Mouse (Mus musculus) T-helper 17 cell (primary cell): Measurements from ENCODE around the gene Card19.

ENCODE experiments used
- in situ Hi-C, 2 experiments: fragments of 300-600 bp; cut with MboI, MseI; formaldehyde crosslinking; loops; 1 replicate in 1 of 2; 2 replicates in 1 of 2; pipeline ENCODE4 v1.15.1; 2025; ENCODE audit warnings: high pct_unique_total_duplicates in 2 of 2

Card19 gene

GRCm38 (mm10) chr13:49194811-49195210 is 21.0 kb downstream of the Card19 start:
- in situ Hi-C loops: no loop called here

DNA sequence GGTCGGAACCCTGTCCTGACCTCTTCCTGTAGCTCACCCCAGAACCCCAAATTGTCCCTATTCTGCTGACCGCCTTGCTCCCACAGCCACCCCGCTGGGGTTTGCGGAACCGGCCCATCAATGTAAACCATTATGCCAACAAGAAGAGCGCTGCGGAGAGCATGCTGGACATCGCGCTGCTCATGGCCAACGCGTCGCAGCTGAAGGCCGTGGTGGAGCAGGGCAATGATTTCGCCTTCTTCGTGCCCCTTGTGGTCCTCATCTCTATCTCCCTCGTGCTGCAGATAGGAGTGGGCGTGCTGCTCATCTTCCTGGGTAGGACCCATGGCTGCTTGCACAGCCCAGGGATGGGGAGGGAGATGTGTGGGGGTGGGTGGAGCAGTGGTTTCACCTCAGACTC is 22.2 kb downstream of the Card19 start:
- in situ Hi-C loops: no loop called here

- in situ Hi-C loops: no loop called here
These were observed 23.5 kb downstream of the Card19 start for GRCm38 (mm10) chr13:49192156-49192855.

- in situ Hi-C loops: no loop called here
These were observed 24.2 kb downstream of the Card19 start for GRCm38 (mm10) chr13:49191673-49192035.

DNA sequence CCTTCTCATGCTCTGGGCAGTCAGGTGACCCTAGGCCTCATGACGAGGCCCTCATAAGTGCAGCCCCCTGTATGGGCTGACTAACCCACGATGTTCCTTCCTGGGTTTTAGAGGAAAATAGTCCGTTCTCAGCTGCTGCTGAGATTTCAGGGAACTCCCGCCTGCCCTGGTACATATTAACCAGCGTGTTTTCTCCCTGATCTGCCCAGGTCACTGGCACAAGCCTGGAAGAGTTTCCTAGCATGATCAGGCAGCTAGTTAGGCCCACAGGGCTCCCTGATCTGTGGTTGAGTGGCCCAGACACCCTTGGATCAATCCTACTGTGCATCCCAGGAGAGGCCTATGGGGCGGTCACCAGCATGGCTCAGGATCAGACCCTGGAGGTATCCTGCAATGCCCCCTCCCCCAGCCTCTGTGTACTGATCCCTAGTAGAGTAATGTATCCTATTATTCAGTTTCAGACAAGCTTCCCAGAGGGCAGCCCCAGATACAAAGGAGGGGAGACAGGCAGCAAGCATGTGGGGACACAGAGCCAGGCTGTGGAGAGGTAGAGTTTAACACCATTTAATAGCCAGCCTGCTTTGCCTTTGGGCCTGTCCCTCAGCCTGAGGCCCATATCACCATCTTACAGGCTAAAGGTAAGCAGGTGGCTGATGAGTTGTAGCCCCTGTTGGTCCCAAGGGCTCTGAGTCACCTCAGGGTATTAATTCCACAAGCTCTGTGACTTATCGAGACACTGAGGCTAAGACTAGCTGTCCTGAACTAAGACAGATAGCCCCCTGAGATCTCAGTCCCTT is 24.8 kb downstream of the Card19 start:
- in situ Hi-C loops: no loop called here

- in situ Hi-C loops: no loop called here
These were observed 25.6 kb downstream of the Card19 start for GRCm38 (mm10) chr13:49189970-49190870.

- in situ Hi-C loops: no loop called here
These were observed 26.9 kb downstream of the Card19 start for GRCm38 (mm10) chr13:49188966-49189360.

DNA sequence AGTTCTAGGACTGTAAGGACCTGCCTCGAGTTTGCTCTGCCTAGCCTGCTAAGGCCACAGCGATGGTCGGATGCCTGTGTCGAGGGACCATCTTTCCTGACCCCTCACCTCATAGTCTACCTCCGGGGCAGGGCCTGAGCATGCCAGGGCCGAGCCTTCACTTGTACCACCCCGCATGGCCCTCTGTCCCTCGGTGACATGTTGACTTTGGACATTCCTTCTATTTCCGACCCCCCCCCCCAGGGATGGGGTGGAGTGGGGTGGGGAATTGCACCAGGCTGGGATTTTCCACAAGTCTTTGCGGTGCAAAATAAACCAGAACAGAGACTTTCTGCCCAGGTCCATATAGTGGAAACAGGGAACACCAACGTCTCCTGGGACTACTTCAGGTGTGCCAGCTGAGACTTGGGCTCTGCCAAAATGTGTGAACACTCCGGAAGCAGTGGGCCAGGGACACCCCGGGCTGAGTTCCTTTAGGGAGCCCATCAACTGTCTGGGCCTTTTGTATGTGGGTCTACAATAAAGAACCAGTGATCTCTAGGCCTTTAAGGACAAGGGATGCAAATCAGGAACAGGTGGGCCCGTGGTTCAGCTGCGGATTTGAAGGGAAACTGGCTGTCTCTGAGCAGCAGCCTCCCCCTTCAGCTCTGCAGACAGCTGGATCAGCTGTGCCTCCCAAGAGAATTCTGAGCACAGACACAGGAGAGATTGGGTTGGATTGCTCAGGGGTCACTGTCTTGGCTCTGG is 27.4 kb downstream of the Card19 start:
- in situ Hi-C loops: no loop called here

DNA sequence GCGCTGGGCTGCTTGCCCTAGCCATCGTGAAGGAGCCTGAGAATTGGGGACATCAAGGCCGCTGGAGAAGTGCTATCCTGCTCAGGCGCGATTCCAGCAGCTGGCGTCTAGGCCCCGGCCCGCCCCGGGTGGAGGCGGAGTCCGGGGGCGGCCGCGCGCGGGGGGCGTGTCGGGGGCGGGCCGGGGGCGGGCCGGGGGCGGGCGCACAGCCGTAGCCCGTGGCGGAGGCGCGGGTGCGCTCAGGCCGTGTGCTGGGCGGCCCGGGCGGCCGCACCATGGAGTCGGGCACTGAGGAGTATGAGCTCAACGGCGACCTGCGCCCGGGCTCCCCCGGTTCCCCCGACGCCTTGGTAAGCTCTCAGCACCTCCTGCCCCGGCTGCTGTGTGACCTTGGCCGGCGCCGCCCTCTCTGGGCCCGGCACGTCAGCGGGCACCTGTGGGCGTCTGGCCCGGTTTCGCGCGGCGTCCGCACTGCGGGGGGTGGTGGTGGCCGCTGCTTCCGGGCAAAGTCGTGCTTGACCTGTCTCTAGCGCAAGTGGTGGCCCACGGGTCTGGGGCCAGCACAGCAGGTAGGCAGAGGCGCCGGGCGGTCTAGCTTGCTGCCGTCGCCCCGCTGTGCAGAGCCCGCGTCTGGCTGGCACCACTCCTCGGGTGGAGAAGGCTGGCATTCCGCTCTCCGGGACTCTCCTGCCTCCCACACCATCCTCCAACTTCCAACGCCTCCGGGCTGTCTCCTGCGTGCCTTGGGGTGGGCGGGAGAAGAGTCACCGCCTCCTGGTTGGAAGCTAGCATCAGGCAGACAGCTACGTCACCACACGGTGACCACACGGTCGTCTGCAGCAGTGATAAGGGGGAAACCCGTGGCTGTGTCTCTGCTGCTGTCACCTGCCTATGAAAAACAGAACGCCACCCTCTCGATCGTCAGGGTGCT is 28.3 kb downstream of the Card19 start, which contains the start of gene Ninj1:
Gene Ninj1, plus strand, starts transcription at position 198 of the 931 bp plus-strand sequence.
- in situ Hi-C loops: no loop called here

DNA sequence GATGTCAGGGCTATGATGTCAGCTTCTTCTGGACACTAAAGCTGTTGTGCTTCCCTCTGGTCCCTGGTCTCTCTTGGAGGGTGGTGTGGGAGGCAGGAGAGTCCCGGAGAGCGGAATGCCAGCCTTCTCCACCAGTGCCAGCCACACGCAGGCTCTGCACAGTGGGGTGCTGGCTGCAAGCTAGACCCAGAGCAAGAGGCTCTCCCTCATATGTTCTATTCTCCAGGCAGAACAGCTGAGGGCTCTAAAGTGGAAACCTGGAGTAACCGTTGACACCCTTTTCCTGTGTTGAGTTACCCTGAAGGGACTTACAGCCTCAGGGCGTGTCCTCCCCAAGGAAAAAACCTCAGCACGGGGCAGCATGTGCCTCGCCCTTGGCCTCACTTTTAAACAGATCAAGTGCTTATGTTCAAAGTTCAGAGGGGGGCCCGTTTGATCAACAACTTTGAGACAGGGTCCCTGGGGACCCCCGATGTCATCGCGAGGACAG is 29.0 kb downstream of the Card19 start:
- in situ Hi-C loops: no loop called here

GRCm38 (mm10) chr13:49183646-49184045 is 32.2 kb downstream of the Card19 start:
- in situ Hi-C loops: no loop called here

DNA sequence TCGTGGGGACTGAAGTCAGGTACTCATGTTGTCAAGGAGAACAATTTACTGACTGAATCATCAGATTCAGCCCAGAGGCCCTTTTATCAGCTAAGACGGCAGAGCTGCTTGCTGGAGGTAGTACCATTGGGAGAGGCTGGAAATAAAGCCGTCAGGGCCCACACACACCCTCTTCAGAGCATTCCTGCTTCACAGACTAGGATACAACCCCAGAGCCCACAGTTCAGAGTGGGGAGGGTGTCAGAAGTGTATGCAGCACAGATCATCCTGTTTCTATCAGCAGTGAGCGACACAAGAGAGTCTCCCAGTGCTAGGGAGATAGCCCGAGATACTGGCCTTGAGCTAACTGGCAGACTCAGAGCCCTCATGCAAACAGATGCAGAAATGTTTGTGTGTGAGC is 32.7 kb downstream of the Card19 start:
- in situ Hi-C loops: no loop called here

DNA sequence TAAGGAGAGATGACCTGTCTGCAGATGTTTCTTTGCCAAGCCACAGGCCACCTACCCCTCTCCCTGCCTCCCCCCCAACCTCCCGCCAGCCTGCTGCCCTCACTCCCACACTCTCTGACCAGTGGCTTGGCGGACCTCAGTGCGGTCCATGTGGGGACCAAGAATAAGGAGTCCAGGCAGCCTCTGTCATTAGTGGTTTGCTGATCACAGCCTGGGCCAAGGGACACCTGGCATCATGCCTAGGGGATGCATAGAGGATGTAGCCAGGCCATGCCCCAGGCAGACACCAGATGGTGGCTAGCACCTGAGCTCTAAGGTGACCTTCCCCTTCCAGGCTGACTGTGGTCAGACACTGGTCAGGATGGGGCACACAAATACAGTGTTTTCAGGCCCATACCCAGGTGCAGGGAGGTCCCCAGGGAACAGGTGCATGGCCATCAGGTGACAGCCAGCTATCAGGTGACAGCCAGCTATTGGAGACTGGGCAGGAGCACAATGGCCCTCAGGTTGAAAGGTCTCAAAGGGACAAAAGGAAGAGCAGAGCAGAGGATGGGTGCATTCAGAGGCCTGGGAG is 34.3 kb downstream of the Card19 start:
- in situ Hi-C loops: no loop called here

GRCm38 (mm10) chr13:49180691-49181090 is 35.1 kb downstream of the Card19 start:
- in situ Hi-C loops: no loop called here

DNA sequence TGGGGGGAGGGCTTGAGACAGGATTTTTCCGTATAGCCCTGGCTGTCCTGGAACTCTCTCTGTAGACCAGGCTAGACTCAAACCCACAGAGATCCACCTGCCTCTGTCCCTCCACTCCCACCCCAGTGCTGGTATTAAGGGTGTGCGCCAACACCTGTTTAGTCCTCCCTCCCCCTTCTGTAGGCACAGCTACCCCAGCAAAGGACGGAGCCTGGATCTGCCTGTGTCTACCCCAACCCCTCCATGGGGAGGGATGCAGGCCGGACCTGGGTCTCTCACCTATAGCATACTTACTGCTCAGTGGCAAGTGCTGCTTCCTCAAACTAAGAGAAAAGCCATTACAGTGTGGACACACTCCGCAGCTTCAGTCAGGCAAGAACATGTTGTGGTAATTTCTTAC is 35.6 kb downstream of the Card19 start:
- in situ Hi-C loops: no loop called here

DNA sequence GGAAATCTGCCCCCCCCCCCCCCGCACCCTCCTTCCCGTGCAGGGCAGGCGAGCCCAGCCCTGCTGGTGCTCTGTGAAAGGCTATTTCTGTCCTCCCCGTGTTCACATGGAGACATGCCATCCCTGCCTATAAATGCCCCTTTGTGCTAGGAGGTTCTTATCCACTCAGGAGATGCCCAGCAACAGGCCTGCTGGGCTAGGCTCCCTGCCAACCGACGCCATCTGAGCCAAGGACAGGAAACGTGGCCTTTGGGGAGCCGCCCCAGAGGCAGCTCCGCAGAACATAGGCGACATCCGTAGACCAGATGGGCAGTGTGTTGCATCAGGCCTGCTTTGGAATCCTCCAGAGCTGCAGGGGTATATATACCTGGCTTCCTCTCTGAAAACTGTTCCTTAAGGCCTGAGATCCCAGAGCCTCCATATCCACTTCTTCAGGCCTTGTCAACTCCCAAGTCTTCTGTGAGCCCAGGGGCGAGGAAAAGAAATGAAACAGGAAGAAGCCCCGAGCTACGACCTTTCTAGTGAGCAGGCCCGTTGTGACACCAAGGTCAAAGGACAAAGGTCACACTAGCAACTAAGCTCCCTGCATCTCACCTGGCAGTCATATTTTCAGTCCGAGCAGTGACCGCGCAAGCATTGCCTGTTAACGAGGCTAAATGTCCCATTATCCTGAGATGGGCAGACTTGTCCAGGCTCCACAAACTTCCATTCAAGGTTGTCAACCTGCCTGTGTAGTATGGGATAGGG is 36.8 kb downstream of the Card19 start:
- in situ Hi-C loops: loop anchor here in 1 of 2 experiments (10.0 kb wide), 1 partner anchor 304 kb away; the partner anchor contains the start of gene Phf2

GRCm38 (mm10) chr13:49175509-49175908 is 40.3 kb downstream of the Card19 start:
- in situ Hi-C loops: loop anchor here in 1 of 2 experiments (10.0 kb wide), 1 partner anchor 301 kb away; the partner anchor contains the start of gene Phf2

DNA sequence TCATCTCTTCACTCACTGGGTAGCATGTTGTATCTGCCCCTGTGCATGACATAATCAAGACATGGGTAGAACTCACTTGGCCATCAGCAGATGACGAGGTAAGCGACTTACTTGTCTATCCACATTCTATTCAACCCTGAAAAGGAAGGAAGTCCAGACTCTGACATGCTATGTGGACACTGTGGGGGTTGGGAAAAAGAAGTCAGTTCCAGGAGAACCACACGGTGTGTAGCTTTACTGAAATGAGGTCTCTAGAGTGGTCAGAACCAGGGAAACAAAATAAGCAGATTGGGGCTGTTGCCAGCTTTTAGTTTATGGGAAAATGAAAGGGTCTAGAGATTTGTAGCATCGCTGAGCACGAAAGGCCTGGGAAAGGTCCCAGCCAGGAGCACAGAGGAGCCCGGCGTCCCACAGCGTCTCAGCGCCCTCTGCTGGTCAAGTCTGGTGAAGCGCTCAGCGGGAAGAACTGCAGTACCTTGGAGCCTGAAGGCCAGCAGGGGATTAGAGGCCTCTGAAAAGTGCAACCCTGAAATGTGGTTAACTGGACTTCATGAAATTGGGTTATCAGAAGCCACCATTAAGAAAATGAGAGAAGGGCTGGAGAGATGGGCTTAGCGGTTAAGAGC is 42.8 kb downstream of the Card19 start:
- in situ Hi-C loops: loop anchor here in 1 of 2 experiments (10.0 kb wide), 1 partner anchor 298 kb away; the partner anchor contains the start of gene Phf2
